Mouse (Mus musculus) hindbrain, embryonic 15.5 days (tissue): ENCODE data around the gene Col11a2. TPM values are rescaled to one million over a fixed set of nuclear protein-coding genes. Genes with fewer than 3 reads are reported as not detected.

Experiments
- ATAC-seq: fragments of 200-750 bp; cut with Nextera tagmentation; 2 replicates; pipeline ENCODE4 v1.8.0; 2017; ENCODE audit warnings: low read depth, moderate number of reproducible peaks, moderate TSS enrichment; ENCODE audit not compliant: low FRiP score
- H3K27ac ChIP-seq: fragments of 300-500 bp; sonication (generic); replicated peaks from 2 replicates; pipeline ENCODE4 v1.5.1; 2015; ENCODE audit warnings: mild to moderate bottlenecking, inconsistent platforms
- H3K27me3 ChIP-seq: fragments of 300-500 bp; sonication (generic); 2 replicates; pipeline ENCODE4 v1.6.1; 2015; ENCODE audit warnings: control low read depth, inconsistent platforms
- H3K36me3 ChIP-seq: fragments of 300-500 bp; sonication (generic); 2 replicates; pipeline ENCODE4 v1.6.1; 2015; ENCODE audit warnings: control low read depth, inconsistent platforms
- H3K4me1 ChIP-seq: fragments of 300-500 bp; sonication (generic); replicated peaks from 2 replicates; pipeline ENCODE4 v1.6.1; 2015; ENCODE audit warnings: control low read depth, inconsistent platforms
- H3K4me2 ChIP-seq: fragments of 300-500 bp; sonication (generic); 2 replicates; pipeline ENCODE4 v1.6.1; 2015; ENCODE audit warnings: moderate library complexity, mild to moderate bottlenecking, inconsistent platforms
- H3K4me3 ChIP-seq: fragments of 300-500 bp; sonication (generic); 2 replicates; pipeline ENCODE4 v1.5.1; 2015; ENCODE audit warnings: mild to moderate bottlenecking, inconsistent platforms
- H3K9ac ChIP-seq: fragments of 300-500 bp; sonication (generic); 2 replicates; pipeline ENCODE4 v1.6.1; 2015; ENCODE audit warnings: inconsistent platforms
- H3K9me3 ChIP-seq: fragments of 300-500 bp; sonication (generic); 2 replicates; pipeline ENCODE4 v1.6.1; 2016; ENCODE audit warnings: control low read depth, inconsistent platforms
- WGBS: fragments of 180-500 bp; shearing (Covaris S2); methylation state at CpG from one replicate; pipeline ENCODE4 v1.1.7; 2015; 5-methylcytosine and 5-hydroxymethylcytosine counted together
- polyA plus RNA-seq: library from polyadenylated mRNA; unstranded; fragments of >200 nt; fragmentation: Nextera tagmentation; extraction: Ambion mirVana; gene quantifications from 2 replicates; pipeline ENCODE4 v1.2.1, GENCODE M21; 2015

Gene Col11a2
- polyA plus RNA-seq, 1 experiment from 2014 or later, result 5.4 TPM

DNA sequence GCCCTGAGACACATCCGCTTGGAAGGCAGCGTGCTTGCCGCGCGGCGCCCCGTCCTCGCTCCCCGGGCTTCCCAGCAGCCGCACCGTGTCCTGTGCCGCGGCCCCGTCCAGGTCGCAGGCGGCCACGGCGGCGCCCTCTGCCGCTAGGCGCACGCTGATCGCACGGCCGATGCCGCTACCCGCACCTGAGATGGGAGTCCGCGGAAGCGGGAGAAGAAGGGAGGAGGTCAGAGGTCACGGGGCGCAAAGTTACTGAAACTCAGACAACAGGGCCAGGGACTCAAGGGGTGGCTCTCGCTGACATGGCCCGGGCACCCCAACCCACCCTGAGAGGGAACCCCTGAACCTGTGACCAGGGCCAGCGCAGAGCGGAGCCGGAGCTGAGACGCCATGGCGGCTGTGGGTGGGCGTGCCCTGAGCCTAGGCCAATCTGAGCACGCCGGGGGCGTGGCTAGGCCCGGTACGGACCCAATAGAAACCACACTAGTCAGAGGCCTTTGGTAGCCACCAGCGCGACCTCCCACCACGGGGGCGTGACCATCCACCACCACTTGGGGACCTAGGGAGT is 11.5 kb upstream of the Col11a2 start, which contains the start of gene H2-Ke6:
H2-Ke6 (minus strand) TSS at position 405 of the 568 bp plus-strand sequence.
- H3K4me3 ChIP-seq, result peak within 1 kb of the TSS; percentile 63
- ATAC-seq, result peak; percentile 73

DNA sequence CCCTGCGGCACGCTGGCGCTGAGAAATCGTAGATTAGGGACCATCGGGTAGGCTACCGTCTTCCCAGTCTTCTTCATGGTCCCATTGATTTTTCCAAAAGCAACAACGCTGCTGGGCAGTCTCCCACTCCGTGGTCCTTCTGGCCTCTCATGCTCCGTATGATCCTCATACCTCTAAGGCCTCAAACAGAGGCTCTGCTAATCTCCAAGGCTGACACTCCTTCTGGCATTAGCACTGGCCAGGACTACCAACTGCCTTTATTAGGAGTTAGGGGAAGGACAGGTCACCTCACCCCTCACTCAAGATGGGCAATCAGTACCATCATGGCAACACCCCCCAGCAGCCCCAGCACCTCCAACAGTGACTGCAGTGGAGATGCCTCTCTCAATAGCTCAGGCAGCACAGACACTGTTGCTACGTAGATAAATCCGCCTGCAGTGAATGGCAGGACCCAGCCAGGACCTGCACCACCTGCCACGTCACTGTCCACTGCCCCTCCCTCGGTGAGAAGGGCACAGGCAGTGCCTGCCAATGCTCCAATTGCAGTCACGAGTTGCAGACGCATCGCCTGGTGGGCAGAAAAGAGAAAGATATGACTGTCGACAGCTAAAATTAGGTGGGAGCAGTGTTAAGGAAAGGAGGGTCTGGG is 10.6 kb upstream of the Col11a2 start:
- Histone ChIP-seq H3K27ac (peak overlapping the region; percentile 98), H3K4me1 (peaks cover 76% of the 10 kb centered on the region), H3K9me3 (no peaks in the 10 kb centered on the region), H3K36me3 (peaks cover 15% of the 10 kb centered on the region), H3K4me2 (peak overlapping the region; percentile 92), H3K4me3 (peak overlapping the region; percentile 63), H3K9ac (no peak overlapping the region; the same call in 1 of the 2 replicates), H3K27me3 (no peaks in the 10 kb centered on the region)
- no peak for ATAC-seq
- WGBS, result 40% methylated on average over 17 of the region's 17 CpGs

More for the DNA sequence above, 11.5 kb upstream of the Col11a2 start, which contains the start of gene H2-Ke6:
- no peaks in the 10 kb centered on the region for H3K27me3 ChIP-seq
- under 1% methylated on average over 47 of the region's 49 CpGs for WGBS
- H3K4me2 ChIP-seq, result peak within 1 kb of the TSS; percentile 92
- H3K9me3 ChIP-seq, result no peaks in the 10 kb centered on the region
- peaks cover 76% of the 10 kb centered on the region for H3K4me1 ChIP-seq
- peaks cover 15% of the 10 kb centered on the region for H3K36me3 ChIP-seq
- H3K9ac ChIP-seq, result peak within 1 kb of the TSS; percentile 55
- peak within 1 kb of the TSS; percentile 98 for H3K27ac ChIP-seq

DNA sequence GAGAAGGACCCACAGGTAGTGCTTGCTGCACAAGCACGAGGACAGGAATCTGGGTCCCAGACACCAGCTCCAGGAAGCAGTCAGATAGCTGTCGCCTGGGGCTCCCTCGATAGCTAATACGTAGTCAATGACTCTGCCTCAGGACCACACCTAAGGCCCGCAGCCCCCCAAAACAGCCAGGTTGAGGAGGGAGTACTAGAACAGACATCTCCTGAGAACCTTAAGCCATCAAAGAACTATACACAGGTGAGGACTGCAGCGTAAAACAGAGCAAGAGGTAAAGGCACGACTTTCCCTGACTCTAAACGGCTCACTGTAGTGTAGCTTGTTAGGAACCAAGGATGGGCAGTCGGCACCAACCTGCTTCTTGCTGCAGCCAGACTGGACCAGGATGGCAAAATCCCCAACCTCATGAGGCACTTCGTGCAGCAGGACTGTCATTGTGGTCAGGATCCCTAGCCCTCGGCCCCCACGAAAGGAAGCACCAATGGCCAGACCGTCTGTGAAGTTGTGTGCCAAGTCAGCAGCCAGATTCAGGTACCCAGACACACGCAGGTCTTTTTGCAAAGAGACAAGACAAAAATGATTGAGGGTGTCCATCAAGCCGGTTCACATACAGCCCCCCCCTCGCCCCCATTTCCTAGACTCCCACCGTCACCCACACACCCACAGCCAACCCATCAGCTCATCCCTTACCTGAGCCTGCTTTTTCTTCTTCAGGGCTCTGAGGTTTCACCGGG is 9.9 kb upstream of the Col11a2 start:
- H3K4me1 ChIP-seq, result peaks cover 79% of the 10 kb centered on the region
- WGBS, result 89% methylated on average over 18 of the region's 18 CpGs
- H3K9ac ChIP-seq, result no peak overlapping the region
- ATAC-seq, result no peak
- peak overlapping the region; percentile 96 for H3K4me2 ChIP-seq
- peak overlapping the region; percentile 64; the same call in 1 of the 2 replicates for H3K4me3 ChIP-seq
- no peaks in the 10 kb centered on the region for H3K27me3 ChIP-seq
- H3K9me3 ChIP-seq, result no peaks in the 10 kb centered on the region
- H3K27ac ChIP-seq, result no peak overlapping the region
- peaks cover 17% of the 10 kb centered on the region for H3K36me3 ChIP-seq

DNA sequence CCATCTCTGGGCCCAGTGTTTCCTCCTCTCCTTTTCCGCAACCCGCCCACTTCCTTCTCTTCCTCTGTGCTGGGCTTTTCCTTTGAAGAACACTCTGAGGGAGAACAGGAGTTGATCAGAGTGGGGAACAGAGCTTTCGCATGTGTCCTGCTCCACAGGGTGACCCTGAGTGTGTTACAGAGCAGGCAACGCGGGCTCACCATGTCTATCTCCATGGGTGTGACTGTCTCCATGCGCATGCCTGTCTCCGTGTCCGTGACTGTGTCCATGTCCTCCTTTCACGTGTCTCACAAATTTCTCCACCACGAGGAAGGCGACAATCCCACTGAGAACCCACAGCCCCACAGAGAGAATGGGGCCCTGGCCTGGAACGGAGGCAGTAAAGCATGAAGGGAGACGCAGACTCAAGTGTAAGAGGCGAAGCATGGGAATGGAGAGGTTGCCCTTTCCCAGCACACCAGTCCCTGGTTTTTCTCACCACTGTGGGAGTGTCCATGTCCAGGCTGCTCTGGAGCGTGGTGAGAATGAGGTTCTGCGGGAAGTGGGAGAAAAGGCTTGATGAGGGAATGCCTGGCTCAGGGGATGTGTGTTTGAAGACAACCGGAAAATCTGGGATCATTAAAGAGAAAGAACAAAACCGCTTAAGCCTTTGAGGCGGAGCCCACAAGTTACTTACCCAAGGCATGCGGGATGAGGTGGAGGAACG is 9.2 kb upstream of the Col11a2 start:
- Histone ChIP-seq H3K4me1 (peaks cover 79% of the 10 kb centered on the region), H3K4me2 (peak overlapping the region; percentile 96), H3K9ac (peak overlapping the region; percentile 76), H3K36me3 (peaks cover 22% of the 10 kb centered on the region), H3K27ac (peak overlapping the region; percentile 98; the same call in 1 of the 2 replicates), H3K4me3 (peak overlapping the region; percentile 64), H3K9me3 (no peaks in the 10 kb centered on the region), H3K27me3 (no peaks in the 10 kb centered on the region)
- WGBS, result 70% methylated on average over 21 of the region's 21 CpGs
- ATAC-seq, result no peak

DNA sequence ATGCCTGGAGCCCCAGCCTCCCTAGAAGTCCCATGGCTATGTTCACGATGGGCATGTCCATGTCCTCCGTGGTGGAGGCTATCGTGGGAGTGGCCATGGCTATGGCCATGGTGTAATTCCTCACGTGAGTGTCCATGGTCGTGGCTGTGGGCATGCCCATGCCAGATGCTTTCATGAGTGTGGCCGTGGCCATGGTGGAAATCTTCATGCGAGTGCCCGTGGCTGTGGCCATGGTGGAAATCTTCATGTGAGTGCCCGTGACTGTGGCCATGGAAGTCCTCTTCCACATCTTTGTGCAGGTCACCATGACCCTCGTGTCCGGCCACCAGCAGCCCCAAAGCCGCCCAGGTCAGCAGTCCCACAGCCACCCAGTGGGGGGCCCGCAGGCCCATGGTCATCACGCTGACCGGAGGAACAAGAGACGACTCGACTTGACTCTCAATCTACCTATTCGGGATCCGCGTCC is 8.3 kb upstream of the Col11a2 start:
- no peaks in the 10 kb centered on the region for H3K27me3 ChIP-seq
- peak overlapping the region; percentile 96 for H3K4me2 ChIP-seq
- H3K36me3 ChIP-seq, result peaks cover 27% of the 10 kb centered on the region
- peak overlapping the region; percentile 76 for H3K9ac ChIP-seq
- peak overlapping the region; percentile 98 for H3K27ac ChIP-seq
- WGBS, result 8% methylated on average over 20 of the region's 20 CpGs
- H3K4me3 ChIP-seq, result peak overlapping the region; percentile 64
- H3K4me1 ChIP-seq, result peaks cover 70% of the 10 kb centered on the region
- ATAC-seq, result no peak
- H3K9me3 ChIP-seq, result no peaks in the 10 kb centered on the region

DNA sequence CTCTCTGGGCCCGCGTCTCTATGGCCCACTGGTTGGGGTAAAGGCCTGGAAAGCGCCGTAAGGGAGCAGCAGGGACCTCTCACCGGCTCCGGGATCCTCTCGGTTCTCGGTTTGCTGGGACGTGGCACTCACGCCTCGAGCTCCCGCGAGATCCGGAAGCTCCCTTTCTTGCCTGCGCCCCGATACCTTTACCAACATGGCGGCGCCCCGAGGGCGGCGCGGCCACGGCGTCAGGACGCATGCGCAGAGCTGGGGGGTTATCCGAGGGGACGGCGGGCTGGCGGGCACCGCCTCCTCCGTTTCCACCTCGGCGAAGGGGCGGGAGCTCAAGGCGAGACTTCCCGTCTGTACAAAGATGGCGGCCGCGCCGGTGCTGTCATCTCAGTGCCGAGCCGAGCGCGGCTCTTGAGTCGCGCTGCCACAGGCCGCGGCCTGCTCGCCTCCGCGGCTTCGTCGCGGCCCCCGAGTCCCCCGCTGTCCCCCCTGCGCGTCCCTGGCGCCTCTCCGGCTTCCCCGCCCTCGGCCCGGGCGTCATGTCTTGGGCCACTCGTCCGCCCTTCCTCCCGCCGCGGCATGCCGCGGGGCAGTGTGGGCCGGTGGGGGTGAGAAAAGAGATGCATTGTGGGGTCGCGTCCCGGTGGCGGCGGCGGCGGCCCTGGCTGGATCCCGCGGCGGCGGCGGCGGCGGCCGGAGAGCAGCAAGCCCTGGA is 7.6 kb upstream of the Col11a2 start, which contains the start of the genes Slc39a7 and Rxrb:
Slc39a7 (minus strand) TSS at position 218 of the 709 bp plus-strand sequence.
Rxrb (plus strand) TSS at position 348 of the 709 bp plus-strand sequence.
- Histone ChIP-seq H3K36me3 (peaks cover 34% of the 10 kb centered on the region), H3K9me3 (no peaks in the 10 kb centered on the region), H3K4me1 (peaks cover 63% of the 10 kb centered on the region), H3K4me2 (peak within 1 kb of the TSS; percentile 96), H3K4me3 (peak within 1 kb of the TSS; percentile 64), H3K27me3 (no peaks in the 10 kb centered on the region), H3K9ac (peak within 1 kb of the TSS; percentile 94), H3K27ac (peak within 1 kb of the TSS; percentile 98)
- WGBS, result under 1% methylated on average over 72 of the region's 88 CpGs
- peak; percentile 85 for ATAC-seq

DNA sequence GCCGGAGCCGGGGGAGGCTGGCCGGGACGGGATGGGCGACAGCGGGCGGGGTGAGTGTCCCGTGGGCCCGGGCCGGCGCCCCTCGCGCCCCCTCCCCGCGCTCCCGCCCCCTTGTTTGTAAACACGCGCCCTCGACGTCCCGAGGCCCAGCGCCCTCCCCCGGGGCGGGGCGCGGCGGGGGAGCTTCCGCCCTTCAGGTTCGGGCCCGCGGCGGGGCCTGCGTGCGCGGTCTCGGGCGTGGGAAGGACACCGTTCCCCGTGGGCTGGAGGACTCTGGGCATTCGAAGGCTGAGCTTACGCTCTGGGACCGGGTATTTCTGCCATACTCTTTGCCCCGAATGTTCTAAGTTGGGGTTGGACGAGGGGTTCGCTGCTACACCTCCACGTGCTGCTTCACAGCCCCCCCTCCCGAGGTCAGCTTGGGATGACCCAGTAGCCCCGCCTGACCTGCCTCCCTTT is 7.0 kb upstream of the Col11a2 start:
- Histone ChIP-seq H3K4me1 (peaks cover 57% of the 10 kb centered on the region), H3K4me3 (peak overlapping the region; percentile 64), H3K27ac (peak overlapping the region; percentile 98), H3K4me2 (peak overlapping the region; percentile 96), H3K9me3 (no peaks in the 10 kb centered on the region), H3K9ac (peak overlapping the region; percentile 94), H3K27me3 (no peaks in the 10 kb centered on the region), H3K36me3 (peaks cover 40% of the 10 kb centered on the region)
- ATAC-seq, result no peak
- under 1% methylated on average over 40 of the region's 48 CpGs for WGBS

DNA sequence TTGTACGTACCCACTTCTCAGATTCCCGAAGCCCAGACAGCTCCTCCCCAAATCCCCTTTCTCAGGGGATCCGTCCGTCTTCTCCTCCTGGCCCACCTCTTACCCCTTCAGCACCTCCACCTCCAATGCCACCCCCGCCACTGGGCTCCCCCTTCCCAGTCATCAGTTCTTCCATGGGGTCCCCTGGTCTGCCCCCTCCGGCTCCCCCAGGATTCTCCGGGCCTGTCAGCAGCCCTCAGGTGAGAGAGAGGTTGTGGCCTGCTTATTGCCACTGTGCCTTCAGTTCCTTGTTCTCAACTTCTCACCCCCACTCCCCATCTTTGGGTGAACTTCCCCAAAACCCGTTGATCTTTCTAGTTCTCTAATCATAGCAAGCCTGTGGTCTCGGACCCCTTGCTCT is 6.4 kb upstream of the Col11a2 start:
- Histone ChIP-seq H3K9me3 (no peaks in the 10 kb centered on the region), H3K4me1 (peaks cover 52% of the 10 kb centered on the region), H3K9ac (peak overlapping the region; percentile 94), H3K4me2 (peak overlapping the region; percentile 96), H3K27me3 (0 out of 2 replicates have a peak, but pooled peaks cover 5% of the 10 kb centered on the region), H3K36me3 (peaks cover 46% of the 10 kb centered on the region), H3K4me3 (peak overlapping the region; percentile 64), H3K27ac (peak overlapping the region; percentile 98; the same call in 1 of the 2 replicates)
- 70% methylated on average over 9 of the region's 9 CpGs for WGBS
- no peak for ATAC-seq

DNA sequence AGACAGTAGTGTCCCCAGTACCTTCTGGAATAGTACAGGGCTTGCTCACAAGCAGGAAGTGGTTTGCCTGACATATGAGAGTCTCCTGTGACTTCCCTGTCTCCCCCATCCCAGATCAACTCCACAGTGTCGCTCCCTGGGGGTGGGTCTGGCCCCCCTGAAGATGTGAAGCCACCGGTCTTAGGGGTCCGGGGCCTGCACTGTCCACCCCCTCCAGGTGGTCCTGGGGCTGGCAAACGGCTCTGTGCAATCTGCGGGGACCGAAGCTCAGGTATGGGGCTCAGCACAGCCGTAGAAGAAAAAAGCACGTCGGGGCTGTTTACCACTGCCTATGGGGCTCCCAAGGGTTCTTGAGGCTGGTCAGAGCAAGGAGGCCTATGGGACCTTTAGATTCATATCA is 5.8 kb upstream of the Col11a2 start:
- H3K4me1 ChIP-seq, result peaks cover 50% of the 10 kb centered on the region
- H3K9ac ChIP-seq, result 0 out of 2 replicates have a peak overlapping the region, but pooled peaks have one; percentile 94
- H3K9me3 ChIP-seq, result no peaks in the 10 kb centered on the region
- H3K27me3 ChIP-seq, result 0 out of 2 replicates have a peak, but pooled peaks cover 6% of the 10 kb centered on the region
- ATAC-seq, result no peak
- 91% methylated on average over 9 of the region's 9 CpGs for whole genome bisulfite sequencing
- peaks cover 44% of the 10 kb centered on the region for H3K36me3 ChIP-seq
- H3K27ac ChIP-seq, result no peak overlapping the region
- no peak overlapping the region for H3K4me3 ChIP-seq
- peak overlapping the region; percentile 96; the same call in 1 of the 2 replicates for H3K4me2 ChIP-seq

DNA sequence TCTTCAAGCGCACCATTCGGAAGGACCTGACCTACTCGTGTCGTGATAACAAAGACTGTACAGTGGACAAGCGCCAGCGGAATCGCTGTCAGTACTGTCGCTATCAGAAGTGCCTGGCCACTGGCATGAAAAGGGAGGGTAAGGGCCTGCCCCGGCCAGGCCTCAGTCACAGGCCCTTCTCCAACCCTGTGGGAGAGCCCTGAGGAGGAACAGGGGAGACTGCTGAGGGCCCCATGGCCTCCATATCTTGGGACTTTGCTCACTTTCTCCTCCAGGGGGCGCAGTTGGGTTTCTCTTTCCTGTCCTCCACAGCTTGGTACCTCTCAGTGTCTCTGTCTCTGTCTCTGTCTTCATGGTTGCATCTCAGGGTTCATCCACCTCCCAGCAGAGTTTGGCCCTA is 5.2 kb upstream of the Col11a2 start:
- peaks cover 50% of the 10 kb centered on the region for H3K4me1 ChIP-seq
- 79% methylated on average over 10 of the region's 10 CpGs for WGBS
- ATAC-seq, result no peak

More for the DNA sequence above, 5.2 kb upstream of the Col11a2 start:
- peaks cover 38% of the 10 kb centered on the region for H3K36me3 ChIP-seq
- no peak overlapping the region for H3K4me2 ChIP-seq
- 0 out of 2 replicates have a peak, but pooled peaks cover 6% of the 10 kb centered on the region for H3K27me3 ChIP-seq
- H3K4me3 ChIP-seq, result no peak overlapping the region
- no peaks in the 10 kb centered on the region for H3K9me3 ChIP-seq
- no peak overlapping the region for H3K27ac ChIP-seq
- no peak overlapping the region for H3K9ac ChIP-seq
